Mouse (Mus musculus): Measurements from ENCODE around the gene Apba3.

Gene Apba3

DNA sequence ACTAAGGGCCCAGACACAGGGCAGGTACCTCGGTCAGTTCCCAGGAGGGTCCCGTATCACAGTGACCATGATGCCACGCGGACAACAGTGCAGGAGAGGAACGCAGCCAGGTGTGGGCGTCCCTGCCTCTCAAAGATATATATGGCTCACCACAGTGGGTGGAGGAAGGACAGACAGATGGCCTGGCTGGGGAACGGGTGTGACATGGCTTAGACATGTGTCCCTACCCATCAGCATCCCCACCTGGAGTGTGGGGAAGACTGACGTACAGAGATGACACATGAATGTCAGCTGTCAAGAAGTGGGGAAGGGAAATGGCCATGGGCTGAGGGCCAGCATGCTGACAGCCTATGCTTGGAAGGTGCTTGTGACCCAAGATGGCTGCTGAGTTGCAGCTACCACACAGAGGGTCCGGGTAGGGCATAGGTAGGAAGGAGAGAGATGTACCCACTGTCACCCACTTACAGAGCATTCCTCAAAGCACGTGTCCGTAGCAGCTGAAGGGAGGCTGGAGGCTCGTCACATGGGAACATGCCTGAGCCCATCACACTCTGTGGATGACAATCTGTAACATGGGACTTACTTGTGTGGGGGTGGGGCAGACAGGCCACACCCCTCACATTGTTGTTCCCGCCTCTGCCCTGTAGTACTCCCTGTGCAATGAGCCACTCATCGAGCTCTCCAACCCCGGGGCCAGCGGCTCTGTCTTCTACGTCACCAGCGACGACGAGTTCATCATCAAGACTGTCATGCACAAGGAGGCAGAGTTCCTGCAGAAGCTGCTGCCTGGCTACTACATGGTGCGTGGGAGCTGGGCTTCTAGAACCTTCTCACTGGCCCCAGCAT lies 40.3 kb downstream of the Apba3 start:
- DNase-seq (ENCODE audit: low read depth, low spot score), result no peak

DNA sequence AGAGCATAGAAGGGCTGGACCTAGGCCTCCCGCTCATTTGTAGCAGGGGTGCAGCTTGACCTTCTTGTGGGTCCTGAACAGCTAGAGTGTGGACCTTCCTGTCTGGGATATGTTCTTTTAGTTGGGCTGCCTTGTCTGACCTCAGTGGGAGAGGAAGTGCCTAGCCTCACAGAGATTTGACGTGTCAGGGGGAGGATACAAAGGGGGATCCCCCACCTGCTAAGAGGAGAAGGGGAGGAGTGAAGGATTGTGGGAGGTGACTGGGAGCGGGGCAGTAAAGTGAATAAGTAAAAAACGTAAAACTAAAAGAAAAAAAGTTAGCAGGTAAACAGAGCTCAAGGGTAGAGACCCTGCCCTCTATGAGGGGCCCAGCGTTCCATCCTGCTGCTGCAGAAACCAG lies 42.8 kb downstream of the Apba3 start:
- no peak for DNase-seq (ENCODE audit: low read depth, low spot score)

DNA sequence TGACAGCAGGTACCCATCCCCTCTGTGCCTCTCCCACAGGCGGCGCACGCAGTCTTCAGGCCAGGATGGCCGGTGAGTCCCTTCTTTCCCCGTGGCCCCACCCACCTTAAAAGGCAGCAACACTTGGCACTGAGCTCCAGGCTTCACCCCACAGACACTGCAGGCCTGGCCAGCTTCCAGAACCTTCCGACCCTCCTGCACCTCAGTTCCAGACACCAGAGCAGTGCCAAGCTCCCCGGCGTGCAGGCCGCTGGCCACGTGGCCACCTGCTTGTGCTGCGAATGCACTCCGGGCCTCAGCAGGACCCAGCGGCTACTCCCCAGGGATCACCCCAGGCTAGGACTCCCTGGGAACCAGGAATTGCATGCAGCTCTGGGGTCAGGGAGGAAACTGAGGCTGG lies 46.8 kb downstream of the Apba3 start:
- DNase-seq (ENCODE audit: low read depth, low spot score), result no peak

DNA sequence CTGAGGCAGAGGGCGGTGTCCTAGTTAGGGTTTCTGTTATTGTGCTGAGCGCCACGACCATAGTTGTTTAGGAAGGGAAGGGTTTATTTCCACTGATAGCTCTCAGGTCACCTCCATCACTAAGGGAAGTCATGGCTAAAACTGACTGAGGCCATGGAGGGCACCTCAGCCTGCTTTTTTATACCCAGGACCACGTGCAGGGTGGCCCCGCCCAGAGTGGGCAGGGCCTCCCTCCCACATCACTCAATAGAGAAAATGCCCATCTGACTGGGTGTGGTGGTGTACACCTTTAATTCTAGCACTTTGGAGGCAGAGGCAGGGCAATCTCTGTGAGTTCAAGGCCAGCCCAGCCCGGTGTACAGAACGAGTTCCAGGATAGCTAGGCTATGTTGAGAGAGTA lies 47.4 kb downstream of the Apba3 start:
- DNase-seq (ENCODE audit: low read depth, low spot score), result no peak

DNA sequence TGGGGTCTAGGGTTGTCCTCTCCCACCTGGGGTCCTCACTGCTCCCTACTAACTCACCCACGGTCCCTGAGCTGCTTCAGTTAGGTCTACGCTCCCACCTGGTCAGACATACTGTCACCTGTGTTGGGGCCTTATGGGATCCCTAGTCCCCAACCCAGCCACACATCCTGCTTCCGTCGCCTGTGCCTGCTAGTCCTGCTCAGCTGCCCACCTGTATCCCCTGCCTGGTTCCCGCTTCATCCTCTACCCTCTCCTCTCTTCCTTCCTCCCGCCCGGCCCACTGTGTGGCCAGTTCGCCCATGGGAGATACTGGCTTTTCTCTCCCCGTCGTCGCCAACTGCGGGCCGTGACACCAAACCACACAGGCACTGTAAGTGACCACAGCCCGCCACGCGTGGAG lies 48.8 kb downstream of the Apba3 start:
- no peak for DNase-seq (ENCODE audit: low read depth, low spot score)

DNA sequence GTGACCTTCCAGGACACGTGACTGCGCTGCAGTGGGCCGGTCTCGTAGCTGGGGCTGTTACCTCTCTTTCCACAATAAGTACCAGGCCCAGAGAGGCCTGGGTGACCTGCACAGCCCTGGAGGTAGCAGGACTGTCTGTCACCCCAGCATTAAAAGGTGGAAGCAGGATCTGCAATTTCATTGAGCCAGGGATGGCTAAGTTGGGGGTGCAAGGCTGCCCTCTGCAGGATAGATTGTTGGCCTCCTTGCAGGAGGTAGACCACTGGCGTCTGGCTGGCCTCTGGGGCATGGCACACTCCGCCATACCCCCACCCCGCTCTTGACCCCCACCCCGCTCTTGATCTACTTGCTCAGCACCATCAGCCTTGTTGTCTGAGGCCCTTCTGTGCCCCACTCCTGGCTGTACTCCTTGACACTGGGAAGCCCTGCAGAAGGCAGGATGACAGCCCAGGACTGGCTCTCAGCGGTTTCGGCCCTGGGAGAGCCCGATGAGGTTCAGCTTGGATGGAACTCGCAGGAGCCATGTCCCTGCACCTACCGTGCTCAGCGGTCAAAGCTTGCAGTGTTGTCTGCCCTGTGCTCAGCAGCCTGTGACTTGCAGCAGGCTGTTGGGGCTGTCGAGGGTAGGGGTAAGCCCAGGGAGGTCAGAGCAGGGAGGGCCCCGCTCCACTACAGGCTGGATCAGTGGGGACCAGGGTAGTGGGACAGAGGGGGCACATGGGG lies 49.7 kb downstream of the Apba3 start:
- DNase-seq (ENCODE audit: low read depth, low spot score), result no peak

DNA sequence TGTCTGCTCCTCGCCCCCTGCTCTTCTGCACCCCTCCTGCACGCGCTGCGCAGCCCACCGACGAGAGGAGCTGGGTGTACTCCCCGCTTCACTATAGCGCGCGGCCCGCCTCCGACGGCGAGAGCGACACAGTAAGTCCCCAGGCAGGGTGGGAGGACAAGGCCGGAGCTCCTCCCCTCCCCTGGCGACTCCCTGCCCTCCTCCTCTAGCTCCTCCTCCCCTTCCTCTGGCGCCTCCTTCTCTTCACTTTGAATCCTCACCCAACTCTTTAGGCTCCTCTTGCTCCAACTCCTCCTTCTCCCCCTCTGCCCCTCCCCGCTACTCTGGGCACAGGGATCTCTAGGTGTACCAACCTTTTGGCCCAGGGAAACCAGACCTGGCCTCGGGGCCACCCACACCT lies 50.5 kb downstream of the Apba3 start:
- DNase-seq (ENCODE audit: low read depth, low spot score), result peak; percentile 83

DNA sequence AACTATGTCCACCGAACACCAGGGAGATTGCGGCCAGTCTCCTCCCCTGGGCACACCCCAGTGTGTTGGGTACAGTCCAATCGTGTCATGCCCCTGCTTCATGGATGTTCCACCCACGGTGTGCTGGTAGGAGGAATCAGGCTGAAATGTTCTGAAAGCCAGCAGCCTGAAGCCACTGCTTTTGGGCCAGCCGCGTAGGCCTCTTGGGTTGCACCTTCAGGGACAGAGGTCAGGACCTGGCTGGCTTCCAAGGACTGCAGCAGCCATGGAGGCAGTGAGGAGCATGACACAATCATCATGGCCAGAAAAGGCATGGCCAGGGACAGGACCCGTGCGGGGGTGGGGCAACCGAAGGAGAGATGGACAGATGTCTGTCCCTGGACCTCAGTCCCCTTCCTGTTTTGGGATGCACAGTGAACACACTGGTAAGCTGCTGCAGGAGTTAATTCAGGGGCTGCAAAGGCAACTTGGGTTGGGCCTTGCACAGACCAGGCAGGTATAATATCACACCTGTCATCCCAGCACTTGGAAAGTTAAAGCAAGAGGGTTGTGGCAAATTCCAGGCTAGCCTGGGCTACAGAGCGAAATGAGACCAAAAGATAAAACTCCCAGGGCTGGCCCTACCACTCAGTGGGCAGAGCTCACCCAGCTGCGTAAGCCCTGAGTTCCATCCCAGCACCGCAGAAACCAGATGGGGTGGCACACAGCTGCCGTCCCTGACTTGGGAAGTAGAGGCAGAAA lies 52.0 kb downstream of the Apba3 start:
- no peak for DNase-seq (ENCODE audit: low read depth, low spot score)

DNA sequence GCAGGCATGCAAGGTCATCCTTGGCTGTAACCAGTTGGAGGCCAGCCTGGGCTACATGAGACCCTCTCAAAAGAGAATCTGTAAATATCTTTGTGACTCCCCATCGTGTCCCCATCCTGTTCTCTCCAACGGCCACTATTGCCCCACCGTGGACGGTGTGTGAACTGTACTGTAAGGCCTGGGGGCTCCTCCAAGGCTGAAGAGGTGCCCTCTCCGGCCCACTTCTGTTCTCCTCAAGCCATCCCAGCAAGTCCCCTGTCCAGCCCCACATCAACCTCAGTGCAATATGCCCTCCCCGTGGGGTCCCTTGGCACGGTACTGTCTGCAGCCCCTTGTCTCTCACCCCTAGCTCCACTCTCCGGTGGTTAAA lies 52.6 kb downstream of the Apba3 start:
- DNase-seq (ENCODE audit: low read depth, low spot score), result no peak

DNA sequence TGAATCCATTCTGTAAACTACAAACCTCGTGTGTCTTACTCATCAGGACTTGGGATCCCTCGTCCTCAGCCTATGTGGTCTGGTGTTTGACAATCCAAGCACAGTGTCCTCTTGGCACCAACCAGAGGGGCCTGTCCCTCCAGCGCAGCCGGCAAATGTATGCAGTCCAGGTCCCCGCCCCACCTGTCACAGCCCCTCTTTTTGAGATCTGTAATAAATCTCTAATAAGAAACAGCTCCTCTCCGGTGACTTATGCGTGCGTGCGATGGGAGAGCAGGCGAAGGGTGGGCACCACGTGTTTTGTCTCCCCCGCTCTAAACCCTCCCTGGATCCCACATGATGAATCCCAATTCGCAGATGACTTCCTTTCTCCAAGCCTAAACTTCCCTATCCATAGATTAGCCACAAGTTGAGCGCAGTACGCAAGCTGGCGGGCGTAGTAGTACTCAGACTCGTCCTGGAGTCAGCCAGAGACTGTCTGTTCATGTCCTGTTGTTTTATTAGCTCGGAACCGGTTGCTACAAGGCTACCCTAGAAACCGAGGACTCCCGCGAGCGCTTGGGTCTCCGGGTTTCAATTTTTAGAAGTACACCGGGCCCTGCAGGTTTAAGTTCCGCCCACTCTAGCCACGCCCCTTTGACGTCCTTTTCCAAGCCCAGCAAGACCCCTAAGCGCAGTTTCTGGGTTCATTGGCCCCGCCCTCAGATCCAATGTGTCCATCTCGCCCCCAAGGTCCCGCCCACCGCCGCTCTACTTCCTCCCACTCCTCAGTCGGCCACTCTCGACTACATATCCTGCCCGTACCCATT lies 53.2 kb downstream of the Apba3 start:
- peak; percentile 99 for DNase-seq (ENCODE audit: low read depth, low spot score)

DNA sequence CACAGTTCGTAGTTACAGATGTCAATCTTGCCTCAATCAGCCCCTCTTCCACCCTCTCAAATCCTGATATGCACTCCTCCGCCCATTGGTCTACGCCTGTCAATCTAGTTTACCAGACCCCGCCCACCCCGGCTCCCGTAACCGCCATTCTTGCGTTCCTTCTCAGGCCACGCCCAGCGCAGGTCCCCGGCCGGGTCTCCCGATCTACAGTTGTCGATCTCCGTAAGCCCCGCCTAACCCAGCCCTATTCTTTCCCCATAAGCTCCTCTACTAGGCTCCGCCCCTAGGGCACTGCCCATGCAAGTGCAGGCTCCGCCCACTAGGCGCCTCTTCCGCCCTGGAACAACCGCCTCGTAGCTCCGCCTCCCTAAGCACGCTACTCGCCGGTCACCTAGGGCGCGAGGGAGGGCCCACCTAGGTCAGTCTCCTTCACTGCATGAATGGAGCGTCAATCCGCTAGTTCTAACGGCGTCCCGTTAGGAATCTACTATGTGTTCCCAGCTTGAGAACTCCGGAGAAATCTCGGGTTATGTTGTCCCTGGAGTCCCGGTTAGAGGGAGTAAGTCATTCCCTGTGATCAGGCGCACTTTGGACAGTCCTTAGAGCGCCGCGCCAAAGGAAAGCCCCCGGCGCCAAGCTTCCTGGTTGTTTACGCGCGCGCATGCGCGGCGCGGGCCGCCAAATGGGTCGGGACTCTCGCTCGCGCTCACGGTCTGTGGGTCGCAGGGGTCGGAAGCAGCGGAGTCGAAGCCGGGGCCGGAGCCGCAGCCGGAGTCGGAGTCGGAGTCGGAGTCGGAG lies 54.0 kb downstream of the Apba3 start, which contains the start of gene Cactin:
Gene Cactin, plus strand, starts transcription at position 554 of the 798 bp plus-strand sequence.
- peak; percentile 100 for DNase-seq (ENCODE audit: low read depth, low spot score)

DNA sequence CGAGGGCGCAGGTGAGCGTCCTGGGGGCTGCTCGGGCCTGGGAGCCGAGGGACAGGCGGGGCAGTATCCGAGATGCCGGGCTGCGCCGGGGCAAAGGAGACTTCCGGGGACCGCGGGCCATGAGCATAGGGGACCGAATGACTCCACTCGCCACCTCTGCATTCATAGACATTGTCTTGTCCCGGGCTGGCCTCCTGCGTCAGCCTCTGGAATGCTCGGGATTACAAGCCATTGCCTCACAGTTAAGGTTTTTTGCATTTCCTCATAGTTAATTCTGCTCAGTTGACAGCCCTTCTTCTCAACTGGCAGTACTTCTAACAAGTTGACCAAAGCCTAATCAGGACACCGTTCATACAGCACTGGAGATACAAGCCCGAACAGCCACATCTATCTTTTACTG lies 54.7 kb downstream of the Apba3 start:
- no peak for DNase-seq (ENCODE audit: low read depth, low spot score)

DNA sequence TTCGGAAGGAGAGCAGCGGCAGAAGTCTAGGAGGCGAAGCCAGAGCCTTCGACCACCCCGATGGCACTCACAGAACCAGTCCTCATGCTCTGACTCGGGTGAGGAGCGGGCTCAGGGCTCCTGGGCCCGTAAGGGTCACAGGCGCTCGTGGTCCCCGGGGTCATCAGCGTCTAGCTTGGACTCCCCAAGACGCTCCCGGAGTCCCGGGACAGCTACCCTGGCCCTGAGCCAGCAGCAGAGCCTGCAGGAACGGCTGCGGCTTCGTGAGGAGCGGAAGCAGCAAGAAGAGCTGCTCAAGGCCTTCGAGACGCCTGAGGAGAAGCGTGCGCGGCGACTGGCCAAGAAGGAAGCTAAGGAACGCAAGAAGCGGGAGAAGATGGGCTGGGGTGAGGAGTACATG lies 55.7 kb downstream of the Apba3 start:
- DNase-seq (ENCODE audit: low read depth, low spot score), result no peak

Measured in ES-CJ7 (cell line).